Mouse (Mus musculus): ENCODE results near the gene Lmtk3.

Gene Lmtk3

GRCm38 (mm10) chr7:45783511-45784091 lies at the start of gene Lmtk3:
Gene Lmtk3, plus strand, starts transcription at chr7:45783738.
- peak; percentile 76 for DNase-seq

GRCm38 (mm10) chr7:45739162-45739763 lies 44.3 kb upstream of the Lmtk3 start:
- peak; percentile 87 for DNase-seq

- DNase-seq: no peak
Measured at GRCm38 (mm10) chr7:45739820-45740219, 43.7 kb upstream of the Lmtk3 start.

- DNase-seq: no peak
Measured at GRCm38 (mm10) chr7:45741308-45741707, 42.2 kb upstream of the Lmtk3 start.

- no peak for DNase-seq
Measured at GRCm38 (mm10) chr7:45741777-45742176, 41.8 kb upstream of the Lmtk3 start.

- peak; percentile 71 for DNase-seq
Measured at GRCm38 (mm10) chr7:45742338-45742737, 41.2 kb upstream of the Lmtk3 start.

- peak; percentile 90 for DNase-seq
Measured at GRCm38 (mm10) chr7:45744387-45744786, 39.2 kb upstream of the Lmtk3 start.

- no peak for DNase-seq
Measured at GRCm38 (mm10) chr7:45746518-45746917, 37.0 kb upstream of the Lmtk3 start.

GRCm38 (mm10) chr7:45747450-45747849 lies 36.1 kb upstream of the Lmtk3 start:
- DNase-seq: no peak

- no peak for DNase-seq
Measured at GRCm38 (mm10) chr7:45748110-45748509, 35.4 kb upstream of the Lmtk3 start.

- no peak for DNase-seq
Measured at GRCm38 (mm10) chr7:45749401-45749800, 34.1 kb upstream of the Lmtk3 start.

GRCm38 (mm10) chr7:45750162-45750561 lies 33.4 kb upstream of the Lmtk3 start:
- DNase-seq: no peak

- DNase-seq: no peak
Measured at GRCm38 (mm10) chr7:45755703-45756102, 27.8 kb upstream of the Lmtk3 start.

- no peak for DNase-seq
Measured at GRCm38 (mm10) chr7:45759400-45759799, 24.1 kb upstream of the Lmtk3 start.

- no peak for DNase-seq
Measured at GRCm38 (mm10) chr7:45760151-45760550, 23.4 kb upstream of the Lmtk3 start.

- DNase-seq: no peak
Measured at GRCm38 (mm10) chr7:45765995-45766394, 17.5 kb upstream of the Lmtk3 start.

GRCm38 (mm10) chr7:45766764-45767163 lies 16.8 kb upstream of the Lmtk3 start:
- no peak for DNase-seq

GRCm38 (mm10) chr7:45767500-45767899 lies 16.0 kb upstream of the Lmtk3 start:
- no peak for DNase-seq

GRCm38 (mm10) chr7:45770427-45771082 lies 13.0 kb upstream of the Lmtk3 start:
- no peak for DNase-seq

GRCm38 (mm10) chr7:45771101-45771500 lies 12.4 kb upstream of the Lmtk3 start:
- no peak for DNase-seq

GRCm38 (mm10) chr7:45775237-45775636 lies 8.3 kb upstream of the Lmtk3 start:
- no peak for DNase-seq

- peak; percentile 16 for DNase-seq
Measured at GRCm38 (mm10) chr7:45779081-45779641, 4.4 kb upstream of the Lmtk3 start.

- no peak for DNase-seq
Measured at GRCm38 (mm10) chr7:45782271-45782670, 1.3 kb upstream of the Lmtk3 start.

All from right cerebral cortex, postnatal 14 days (tissue).